Mouse (Mus musculus) CH12.LX (cell line): ENCODE measurements around the gene Taf5l. TPM values are rescaled to one million over a fixed set of nuclear protein-coding genes. Genes with fewer than 3 reads are reported as not detected.

Experiments used
- DNase-seq: peaks from one replicate; pipeline ENCODE4 v3.0.0-alpha.2; 2013; ENCODE audit errors: extremely low read depth
- H3K27ac ChIP-seq: 2 replicates; pipeline ENCODE4 v1.5.1; 2012; ENCODE audit warnings: low read depth, mild to moderate bottlenecking, control low read depth, moderate library complexity; ENCODE audit not compliant: insufficient read depth
- H3K27me3 ChIP-seq: replicated peaks from 2 replicates; pipeline ENCODE3; 2012; ENCODE audit warnings: inconsistent platforms
- H3K36me3 ChIP-seq, 2 experiments: replicated peaks in 1 of 2; 2 replicates each; pipeline versions ENCODE3 to v1.6.1; 2012; ENCODE audit warnings: inconsistent platforms in 1 of 2, low read length in 1 of 2, mild to moderate bottlenecking in 1 of 2, mixed read lengths in 1 of 2, moderate library complexity in 1 of 2; ENCODE audit not compliant: control insufficient read depth in 1 of 2, insufficient read depth in 1 of 2
- H3K4me1 ChIP-seq, 2 experiments: 2 replicates each; pipeline ENCODE4 v1.6.1; 2012; ENCODE audit warnings: inconsistent platforms in 1 of 2, moderate library complexity in 1 of 2; ENCODE audit not compliant: insufficient read depth in 2 of 2, control insufficient read depth in 1 of 2
- H3K4me2 ChIP-seq: 2 replicates; pipeline ENCODE4 v1.6.1; 2012; ENCODE audit warnings: low read depth, mild to moderate bottlenecking, control low read depth; ENCODE audit not compliant: poor library complexity, insufficient read depth, severe bottlenecking
- H3K4me3 ChIP-seq, 3 experiments: fragments of 150-350 bp in 1 of 3; sonication (generic) in 1 of 3; replicated peaks in 1 of 3; 2 replicates each; pipeline versions ENCODE3 to v1.5.1; 2011 to 2012; ENCODE audit warnings: low read depth in 2 of 3, low read length in 2 of 3, mild to moderate bottlenecking in 2 of 3, moderate library complexity in 2 of 3, control low read depth in 1 of 3, improper control_type of control experiment in 1 of 3, inconsistent platforms in 1 of 3, mixed read lengths in 1 of 3; ENCODE audit not compliant: poor library complexity in 1 of 3
- H3K79me2 ChIP-seq: replicated peaks from 2 replicates; pipeline ENCODE4 v1.6.1; 2012; ENCODE audit warnings: mild to moderate bottlenecking, moderate library complexity; ENCODE audit not compliant: control insufficient read depth, poor library complexity, insufficient read depth, severe bottlenecking; ENCODE audit errors: extremely low read depth
- H3K9ac ChIP-seq: 2 replicates; pipeline ENCODE4 v1.6.1; 2012; ENCODE audit warnings: low read depth, mild to moderate bottlenecking, control low read depth, moderate library complexity; ENCODE audit not compliant: insufficient read depth
- H3K9me3 ChIP-seq: replicated peaks from 2 replicates; pipeline ENCODE3; 2012; ENCODE audit warnings: low read length, inconsistent platforms, mixed read lengths
- CHD1 ChIP-seq: IDR thresholded peaks from 2 replicates; pipeline ENCODE4 v1.6.1; 2012; ENCODE audit warnings: low read depth, low read length, improper control_type of control experiment, inconsistent platforms
- E2F4 ChIP-seq: IDR thresholded peaks from 2 replicates; pipeline ENCODE4 v1.6.1; 2011; ENCODE audit warnings: low read depth, low read length, improper control_type of control experiment; ENCODE audit not compliant: insufficient replicate concordance
- ELF1 ChIP-seq: IDR thresholded peaks from 2 replicates; pipeline ENCODE4 v1.6.1; 2014; ENCODE audit warnings: low read depth, mild to moderate bottlenecking, inconsistent platforms, low read length, improper control_type of control experiment
- EP300 ChIP-seq: IDR thresholded peaks from 2 replicates; pipeline ENCODE4 v1.6.1; 2011; ENCODE audit warnings: low read length, improper control_type of control experiment
- ETS1 ChIP-seq: conservative IDR thresholded peaks from 2 replicates; pipeline ENCODE4 v1.6.1; 2012; ENCODE audit warnings: low read depth, mild to moderate bottlenecking, inconsistent platforms, low read length, improper control_type of control experiment, moderate library complexity
- GABPA ChIP-seq: IDR thresholded peaks from 2 replicates; pipeline ENCODE4 v1.6.1; 2012; ENCODE audit warnings: low read depth, low read length, improper control_type of control experiment, inconsistent platforms; ENCODE audit not compliant: insufficient replicate concordance
- HCFC1 ChIP-seq: IDR thresholded peaks from 2 replicates; pipeline ENCODE4 v1.6.1; 2012; ENCODE audit warnings: low read depth, mild to moderate bottlenecking, inconsistent platforms, low read length, improper control_type of control experiment
- IRF4 ChIP-seq: IDR thresholded peaks from 2 replicates; pipeline ENCODE4 v1.6.1; 2014; ENCODE audit warnings: low read depth, mild to moderate bottlenecking, inconsistent platforms, low read length, improper control_type of control experiment
- JUN ChIP-seq: IDR thresholded peaks from 2 replicates; pipeline ENCODE4 v1.6.1; 2011; ENCODE audit warnings: low read depth, mild to moderate bottlenecking, low read length, improper control_type of control experiment, moderate library complexity; ENCODE audit not compliant: insufficient read depth
- JUND ChIP-seq: conservative IDR thresholded peaks from 2 replicates; pipeline ENCODE4 v1.6.1; 2011; ENCODE audit warnings: low read depth, low read length, improper control_type of control experiment
- MAFK ChIP-seq: IDR thresholded peaks from 2 replicates; pipeline ENCODE4 v1.6.1; 2011; ENCODE audit warnings: low read length, improper control_type of control experiment; ENCODE audit not compliant: insufficient replicate concordance
- MAX ChIP-seq: IDR thresholded peaks from 2 replicates; pipeline ENCODE4 v1.6.1; 2011; ENCODE audit warnings: low read length, improper control_type of control experiment
- MEF2A ChIP-seq: IDR thresholded peaks from 2 replicates; pipeline ENCODE4 v1.6.1; 2014; ENCODE audit warnings: low read depth, mild to moderate bottlenecking, inconsistent platforms, low read length, improper control_type of control experiment, borderline replicate concordance
- MXI1 ChIP-seq: IDR thresholded peaks from 2 replicates; pipeline ENCODE4 v1.6.1; 2011; ENCODE audit warnings: mild to moderate bottlenecking, low read depth, low read length, improper control_type of control experiment
- POLR2A ChIP-seq: IDR thresholded peaks from 2 replicates; pipeline ENCODE4 v1.6.1; 2011; ENCODE audit warnings: low read depth, mild to moderate bottlenecking, improper control_type of control experiment, low read length
- RAD21 ChIP-seq: IDR thresholded peaks from 2 replicates; pipeline ENCODE4 v1.6.1; 2011; ENCODE audit warnings: low read depth, mild to moderate bottlenecking, low read length, improper control_type of control experiment, moderate library complexity
- RCOR1 ChIP-seq: conservative IDR thresholded peaks from 2 replicates; pipeline ENCODE4 v1.6.1; 2012; ENCODE audit warnings: low read depth, mild to moderate bottlenecking, inconsistent platforms, low read length, improper control_type of control experiment
- SMC3 ChIP-seq: IDR thresholded peaks from 2 replicates; pipeline ENCODE4 v1.6.1; 2011; ENCODE audit warnings: low read depth, low read length, improper control_type of control experiment
- TCF12 ChIP-seq: IDR thresholded peaks from 2 replicates; pipeline ENCODE4 v1.6.1; 2014; ENCODE audit warnings: low read depth, mild to moderate bottlenecking, inconsistent platforms, low read length, improper control_type of control experiment
- ZKSCAN1 ChIP-seq: IDR thresholded peaks from 2 replicates; pipeline ENCODE4 v1.6.1; 2012; ENCODE audit warnings: low read depth, inconsistent platforms, low read length, improper control_type of control experiment, borderline replicate concordance
- dilution Hi-C: fragments of 300-500 bp; cut with MboI; formaldehyde crosslinking; loops from 2 replicates; pipeline ENCODE4 v1.14.3; 2020; ENCODE audit warnings: low sequenced_read_pairs; ENCODE audit not compliant: extremely low pct_unique_long_range_greater_than_20kb, extremely low pct_ligation_motif_present
- in situ Hi-C: fragments of 300-500 bp; cut with MboI; formaldehyde crosslinking; loops from 3 replicates; pipeline ENCODE4 v1.14.3; 2019; ENCODE audit warnings: low sequenced_read_pairs, low pct_ligation_motif_present, low pct_unique_long_range_greater_than_20kb, mixed read lengths
- polyA plus RNA-seq: library from polyadenylated mRNA; unstranded; fragments of >175 nt; gene quantifications from 2 replicates; pipeline ENCODE4 v1.2.1, GENCODE M21; 2012; ENCODE audit warnings: low read depth; ENCODE audit not compliant: insufficient read length
- total RNA-seq, 2 experiments: library from RNA; depleted of rRNA; stranded (reverse); fragments of 300-350 nt in 1 of 2; fragments of >200 nt in 1 of 2; gene quantifications; 2 replicates each; pipeline ENCODE4 v1.2.3; 2012 to 2014

Taf5l gene
- total and polyA plus RNA-seq, 3 experiments = 54.2 to 75.8 (median 63.0) TPM

DNA sequence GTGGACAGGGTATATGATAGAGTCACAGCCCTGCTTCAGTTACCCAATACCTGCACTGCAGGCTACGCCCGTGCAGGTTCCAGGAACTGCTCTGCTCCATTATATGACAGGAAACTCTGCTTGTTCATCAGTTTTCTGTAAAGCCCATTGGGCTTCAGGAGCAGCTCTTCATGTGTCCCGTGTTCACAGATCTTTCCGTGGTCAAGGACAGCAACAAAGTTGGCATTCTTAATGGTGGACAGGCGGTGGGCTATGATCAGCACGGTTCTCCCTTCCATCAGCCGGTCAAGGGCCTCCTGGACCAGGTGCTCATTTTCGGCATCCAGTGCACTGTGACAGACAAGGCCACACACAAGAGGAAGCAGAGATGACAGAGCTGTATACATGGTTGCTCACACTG lies 67.0 kb downstream of the Taf5l start:
- no peak for DNase-seq
- no peak overlapping the region for H3K27ac ChIP-seq

DNA sequence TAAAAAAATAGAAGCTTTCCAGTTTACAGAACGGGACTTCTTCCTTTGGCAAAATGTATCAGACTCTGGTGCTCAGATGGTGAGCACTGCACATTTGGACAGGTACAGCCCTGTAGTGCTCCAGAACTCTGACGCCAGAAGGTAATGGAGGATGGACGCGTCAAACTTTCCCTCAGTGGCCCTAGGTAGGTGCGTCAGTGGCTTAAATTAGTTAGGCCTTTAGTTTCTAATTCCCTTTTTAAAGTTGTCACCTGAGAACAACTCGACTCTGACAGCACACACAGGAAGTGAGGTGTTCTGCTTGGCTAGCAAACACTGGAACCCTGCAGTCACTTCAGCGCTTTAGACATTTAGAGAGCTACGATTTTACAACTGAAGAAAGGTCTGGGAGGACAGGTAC lies 67.5 kb downstream of the Taf5l start:
- H3K4me2 ChIP-seq = no peak overlapping the region
- dilution Hi-C loops = no loop called here
- peaks cover 18 to 54% of the 10 kb centered on the region in 2 experiments for H3K36me3 ChIP-seq

More for the DNA sequence above, 67.0 kb downstream of the Taf5l start:
- in situ Hi-C loops (no loop called here), dilution Hi-C loops (no loop called here)
- H3K79me2 ChIP-seq = no peaks in the 10 kb centered on the region
- no peaks in the 10 kb centered on the region for H3K9me3 ChIP-seq
- H3K4me2 ChIP-seq = no peak overlapping the region
- H3K27me3 ChIP-seq = no peaks in the 10 kb centered on the region
- H3K9ac ChIP-seq = no peak overlapping the region
- TF ChIP-seq HCFC1 (no peak), GABPA (no peak), MAFK (no peak), ETS1 (no peak), RAD21 (no peak), IRF4 (no peak), MAX (no peak), MEF2A (no peak), TCF12 (no peak), MXI1 (no peak), EP300 (no peak), CHD1 (no peak), ZKSCAN1 (no peak), RCOR1 (no peak), ELF1 (no peak), SMC3 (no peak), JUND (no peak), POLR2A (no peak), JUN (no peak)
- peaks cover 18 to 58% of the 10 kb centered on the region in 2 experiments for H3K36me3 ChIP-seq
- H3K4me3 ChIP-seq = no peak overlapping the region
- peaks cover 6 to 24% of the 10 kb centered on the region in 2 experiments; a peak in 3 of 4 replicates for H3K4me1 ChIP-seq

More for the DNA sequence above, 67.5 kb downstream of the Taf5l start:
- no peaks in the 10 kb centered on the region for H3K27me3 ChIP-seq
- DNase-seq = peak; percentile 41
- H3K4me3 ChIP-seq = no peak overlapping the region
- in situ Hi-C loops = no loop called here
- no peak overlapping the region for H3K9ac ChIP-seq
- H3K4me1 ChIP-seq = peaks cover 6 to 24% of the 10 kb centered on the region in 2 experiments; a peak in 3 of 4 replicates
- peaks cover 2% of the 10 kb centered on the region; the same call in 1 of the 2 replicates for H3K79me2 ChIP-seq
- H3K27ac ChIP-seq = no peak overlapping the region
- no peaks in the 10 kb centered on the region for H3K9me3 ChIP-seq
- TF ChIP-seq ETS1 (peak; percentile 43), E2F4 (no peak)
